Mouse (Mus musculus) heart, adult 9 months (tissue): ENCODE results near the gene Scfd2.
A peak's percentile ranks its signal among the peaks of the same experiment; 100 is the strongest.

ENCODE experiments used
- DNase-seq, 2 experiments: peaks; one replicate each; pipeline ENCODE4 v3.0.0; 2022; ENCODE audit warnings: low spot score in 2 of 2

Gene Scfd2

GRCm38 (mm10) chr5:74205509-74205908 lies 326.1 kb downstream of the Scfd2 start:
- DNase-seq = no peak

- no peak for DNase-seq
Observed at GRCm38 (mm10) chr5:74204465-74204864, 327.1 kb downstream of the Scfd2 start.

- no peak for DNase-seq
Observed at GRCm38 (mm10) chr5:74202515-74202914, 329.0 kb downstream of the Scfd2 start.

GRCm38 (mm10) chr5:74201570-74202357 lies 329.8 kb downstream of the Scfd2 start:
- DNase-seq = no peak

GRCm38 (mm10) chr5:74200481-74200880 lies 331.1 kb downstream of the Scfd2 start:
- DNase-seq = no peak

- no peak for DNase-seq
Observed at GRCm38 (mm10) chr5:74199793-74200192, 331.8 kb downstream of the Scfd2 start.

- no peak for DNase-seq
Observed at GRCm38 (mm10) chr5:74198446-74198845, 333.1 kb downstream of the Scfd2 start.

- no peak for DNase-seq
Observed at GRCm38 (mm10) chr5:74197541-74198330, 333.8 kb downstream of the Scfd2 start.

GRCm38 (mm10) chr5:74196307-74196618 lies 335.3 kb downstream of the Scfd2 start:
- DNase-seq = peak in 1 of 2 experiments; percentile 38

GRCm38 (mm10) chr5:74195614-74196306 lies 335.8 kb downstream of the Scfd2 start:
- DNase-seq = no peak

GRCm38 (mm10) chr5:74194841-74195613 lies 336.5 kb downstream of the Scfd2 start, which contains the start of gene Rasl11b:
Gene Rasl11b, plus strand, starts transcription at chr5:74195286.
- peak; percentile 93 to 95 for DNase-seq

- no peak for DNase-seq
Observed at GRCm38 (mm10) chr5:74194027-74194840, 337.3 kb downstream of the Scfd2 start.

GRCm38 (mm10) chr5:74193626-74194025 lies 337.9 kb downstream of the Scfd2 start:
- DNase-seq = no peak

GRCm38 (mm10) chr5:74193008-74193407 lies 338.6 kb downstream of the Scfd2 start:
- no peak for DNase-seq

GRCm38 (mm10) chr5:74190911-74191310 lies 340.6 kb downstream of the Scfd2 start:
- no peak for DNase-seq

- DNase-seq = peak; percentile 56 to 57
Observed at GRCm38 (mm10) chr5:74190161-74190491, 341.4 kb downstream of the Scfd2 start.

- no peak for DNase-seq
Observed at GRCm38 (mm10) chr5:74189484-74190160, 341.9 kb downstream of the Scfd2 start.

GRCm38 (mm10) chr5:74188886-74189285 lies 342.7 kb downstream of the Scfd2 start:
- no peak for DNase-seq

GRCm38 (mm10) chr5:74188076-74188475 lies 343.5 kb downstream of the Scfd2 start:
- DNase-seq = no peak

- no peak for DNase-seq
Observed at GRCm38 (mm10) chr5:74184607-74185006, 347.0 kb downstream of the Scfd2 start.
